Mouse (Mus musculus): ENCODE data around the gene Olfr482. TPM values are rescaled to one million over a fixed set of nuclear protein-coding genes. Genes with fewer than 3 reads are reported as not detected.

Olfr482 gene
- 1 to 10 TPM in 1 of 2 experiments, under 1 TPM in 1; 0.87 to 1.1 TPM for total RNA-seq (2021)
- long read RNA-seq, experiment 1, result 0 reads
- long read RNA-seq, experiment 2, result 0 reads

GRCm38 (mm10) chr7:108097486-108097885 is at the start of gene Olfr482:
Gene Olfr482, minus strand, starts transcription at chr7:108097586.
- no peak for DNase-seq

GRCm38 (mm10) chr7:108127349-108127748 is 30.0 kb upstream of the Olfr482 start, which contains the start of gene Olfr484:
Gene Olfr484, minus strand, starts transcription at chr7:108127449.
- no peak for DNase-seq

- no peak for DNase-seq
Observed at GRCm38 (mm10) chr7:108121416-108121815, 24.0 kb upstream of the Olfr482 start.

GRCm38 (mm10) chr7:108120681-108121080 is 23.3 kb upstream of the Olfr482 start:
- no peak for DNase-seq

GRCm38 (mm10) chr7:108100549-108100948 is 3.2 kb upstream of the Olfr482 start, which contains the start of gene Olfr483:
Gene Olfr483, plus strand, starts transcription at chr7:108100849.
- DNase-seq, result no peak

GRCm38 (mm10) chr7:108079555-108079954 is 17.8 kb downstream of the Olfr482 start, which contains the start of gene Olfr481:
Gene Olfr481, plus strand, starts transcription at chr7:108079855.
- no peak for DNase-seq

GRCm38 (mm10) chr7:108067246-108067645 is 30.1 kb downstream of the Olfr482 start, which contains the start of gene Olfr480:
Gene Olfr480, minus strand, starts transcription at chr7:108067346.
- no peak for DNase-seq

GRCm38 (mm10) chr7:108050393-108050792 is 47.0 kb downstream of the Olfr482 start, which contains the start of gene Olfr479:
Gene Olfr479, plus strand, starts transcription at chr7:108050693.
- DNase-seq, result no peak

Other genes starting within 250 kb of the Olfr482 start
- gene Olfr472, start 199.7 kb downstream of the Olfr482 start, total RNA-seq (2021), result not detected
- gene Olfr473, start 167.1 kb downstream of the Olfr482 start, total RNA-seq (2021), result not detected
- gene Olfr474, start 142.9 kb downstream of the Olfr482 start, total RNA-seq (2021), result not detected
- gene Olfr476, start 132.8 kb downstream of the Olfr482 start, total RNA-seq (2021), result not detected
- gene Olfr477, start 110.9 kb downstream of the Olfr482 start, total RNA-seq (2021), result not detected
- not detected for gene Olfr478, start 63.6 kb downstream of the Olfr482 start, total RNA-seq (2021)
- not detected for gene Olfr479, start 46.9 kb downstream of the Olfr482 start, total RNA-seq (2021)
- not detected for gene Olfr480, start 30.2 kb downstream of the Olfr482 start, total RNA-seq (2021)
- gene Olfr481, start 17.7 kb downstream of the Olfr482 start, total RNA-seq (2021), result not detected
- not detected for gene Olfr483, start 3.3 kb upstream of the Olfr482 start, total RNA-seq (2021)
- gene Olfr484, start 29.9 kb upstream of the Olfr482 start, total RNA-seq (2021), result not detected
- gene Olfr485, start 62.3 kb upstream of the Olfr482 start, total RNA-seq (2021), result not detected
- not detected for gene Olfr486, start 75.2 kb upstream of the Olfr482 start, total RNA-seq (2021)
- gene Olfr487, start 117.0 kb upstream of the Olfr482 start, total RNA-seq (2021), result not detected
- gene Olfr488, start 160.8 kb upstream of the Olfr482 start, total RNA-seq (2021), result not detected
- not detected for gene Olfr490, start 191.3 kb upstream of the Olfr482 start, total RNA-seq (2021)
- not detected for gene Olfr491, start 215.9 kb upstream of the Olfr482 start, total RNA-seq (2021)
- gene Olfr492, start 226.1 kb upstream of the Olfr482 start, total RNA-seq (2021), result not detected
- gene Olfr493, start 249.4 kb upstream of the Olfr482 start, total RNA-seq (2021), result not detected